ENCODE assay signal across 10 mouse cellular contexts in genomic region chr3:86850394-86851030, GRCm38 (mm10).
DNase-seq lines count a peak whose midpoint lies in the region; ATAC-seq and TF ChIP-seq lines count a peak whose summit lies in the region.
"Had no signal": no experiment of that assay in that cellular context is flagged by ENCODE, and none has a peak within 500 bp of the region (broad histone marks: within the 10 kb centered on the region; RNA-seq: fewer than 3 reads in every experiment).

No protein-coding gene starts in this region.

- TF ChIP-seq CTCF in lung, adult 2 months (IDR thresholded peaks at IDR 0.05; ENCODE audit: insufficient read depth, low read length) = no peak

- H3K4me1 ChIP-seq in lung, embryonic 16.5 days (replicated peaks; ENCODE audit: control insufficient read depth, insufficient read depth, low read length) = peaks cover 9% of the 10 kb centered on the region
- H3K4me1 ChIP-seq in lung, adult 2 months (ENCODE audit: control insufficient read depth, insufficient read depth, low read length) = no peaks in the 10 kb centered on the region
- H3K4me1 ChIP-seq in hindbrain, embryonic 16.5 days (ENCODE audit: control insufficient read depth, insufficient read depth, low read depth, low read length) = peaks cover 34% of the 10 kb centered on the region
- peaks cover 9% of the 10 kb centered on the region for H3K4me1 ChIP-seq in stomach, embryonic 16.5 days (ENCODE audit: control insufficient read depth, insufficient read depth, low read length)

- ATAC-seq in lung, embryonic 16.5 days (ENCODE audit: low read depth) = peak; percentile 62; the same call in 1 of the 2 replicates
- peak; percentile 77 for ATAC-seq in hindbrain, embryonic 16.5 days
- peak; percentile 50; the same call in 1 of the 2 replicates for ATAC-seq in stomach, embryonic 16.5 days (ENCODE audit: insufficient read depth, low FRiP score)
- ATAC-seq: Patski had no signal

- 59% methylated on average over 10 of the region's 10 CpGs for WGBS in lung, embryonic 16.5 days
- 69% methylated on average over 10 of the region's 10 CpGs for WGBS in lung, adult 2 months
- 46% methylated on average over 10 of the region's 10 CpGs for WGBS in hindbrain, embryonic 16.5 days
- 57% methylated on average over 10 of the region's 10 CpGs for WGBS in stomach, embryonic 16.5 days

- no peak overlapping the region for H3K27ac ChIP-seq in lung, embryonic 16.5 days (ENCODE audit: low read length)
- H3K27ac ChIP-seq in hindbrain, embryonic 16.5 days (ENCODE audit: low read depth, low read length) = peak overlapping the region; percentile 74
- H3K27ac ChIP-seq in stomach, embryonic 16.5 days (ENCODE audit: low read length) = peak overlapping the region; percentile 44; the same call in 1 of the 2 replicates
- H3K27ac ChIP-seq: stomach, embryonic 15.5 days had no signal

- intact Hi-C loops in gastrocnemius, postnatal 36 days (cut with DNase I) = no loop called here

- H3K27me3 ChIP-seq in lung, embryonic 16.5 days (ENCODE audit: control insufficient read depth, insufficient read depth, low read depth, low read length) = no peaks in the 10 kb centered on the region
- no peaks in the 10 kb centered on the region for H3K27me3 ChIP-seq in hindbrain, embryonic 16.5 days (replicated peaks; ENCODE audit: control insufficient read depth, insufficient read depth, low read length)
- H3K27me3 ChIP-seq in stomach, embryonic 16.5 days (ENCODE audit: control insufficient read depth, insufficient read depth, low read length) = no peaks in the 10 kb centered on the region
- H3K27me3 ChIP-seq: Patski; stomach, embryonic 15.5 days had no signal

- H3K9me3 ChIP-seq in lung, embryonic 16.5 days (ENCODE audit: control insufficient read depth, low read length) = no peaks in the 10 kb centered on the region
- no peaks in the 10 kb centered on the region for H3K9me3 ChIP-seq in hindbrain, embryonic 16.5 days (ENCODE audit: control insufficient read depth, low read length)
- H3K9me3 ChIP-seq in stomach, embryonic 16.5 days (replicated peaks; ENCODE audit: control insufficient read depth, low read length) = no peaks in the 10 kb centered on the region
- H3K9me3 ChIP-seq: stomach, embryonic 15.5 days had no signal

- no peak overlapping the region for H3K4me3 ChIP-seq in lung, embryonic 16.5 days (ENCODE audit: low read length)
- H3K4me3 ChIP-seq in lung, adult 2 months (replicated peaks; ENCODE audit: extremely low read depth, low read depth, low read length) = no peak overlapping the region
- no peak overlapping the region for H3K4me3 ChIP-seq in hindbrain, embryonic 16.5 days (ENCODE audit: low read length)
- H3K4me3 ChIP-seq in stomach, embryonic 16.5 days (replicated peaks; ENCODE audit: low read length) = no peak overlapping the region
- H3K4me3 ChIP-seq: stomach, embryonic 15.5 days had no signal

- H3K9ac ChIP-seq in lung, embryonic 16.5 days (ENCODE audit: low read length) = no peak overlapping the region
- no peak overlapping the region for H3K9ac ChIP-seq in hindbrain, embryonic 16.5 days (ENCODE audit: low read depth, low read length)
- no peak overlapping the region for H3K9ac ChIP-seq in stomach, embryonic 16.5 days (ENCODE audit: low read length)
- H3K9ac ChIP-seq: stomach, embryonic 15.5 days had no signal

- no peak for TF ChIP-seq POLR2A in lung, adult 2 months (IDR thresholded peaks at IDR 0.05; ENCODE audit: borderline replicate concordance, extremely low read depth, low read depth, low read length)

- H3K4me2 ChIP-seq in lung, embryonic 16.5 days (ENCODE audit: low read depth, low read length) = no peak overlapping the region
- peak overlapping the region; percentile 42 for H3K4me2 ChIP-seq in hindbrain, embryonic 16.5 days (ENCODE audit: low read length)
- H3K4me2 ChIP-seq in stomach, embryonic 16.5 days (ENCODE audit: low read depth, low read length) = no peak overlapping the region
- H3K4me2 ChIP-seq: stomach, embryonic 15.5 days had no signal

- no peak for DNase-seq in lung, adult 2 months
- peak; percentile 77 for DNase-seq in embryo, embryonic 10.5 days (ENCODE audit: low spot score)
- no peak for DNase-seq in gastrocnemius, postnatal 36 days
- no peak for DNase-seq in adrenal gland, postnatal 4 days (ENCODE audit: low spot score in 2 of 2)
- DNase-seq: kidney, postnatal 25 days had no signal

- H3K36me3 ChIP-seq in lung, embryonic 16.5 days (ENCODE audit: control insufficient read depth, insufficient read depth, low read length) = no peaks in the 10 kb centered on the region
- H3K36me3 ChIP-seq in hindbrain, embryonic 16.5 days (ENCODE audit: control insufficient read depth, insufficient read depth, low read length) = no peaks in the 10 kb centered on the region
- H3K36me3 ChIP-seq in stomach, embryonic 16.5 days (ENCODE audit: control insufficient read depth, insufficient read depth, low read length) = no peaks in the 10 kb centered on the region
- H3K36me3 ChIP-seq: stomach, embryonic 15.5 days had no signal
